Mouse (Mus musculus): ENCODE results near the gene 6330409D20Rik.

DNA sequence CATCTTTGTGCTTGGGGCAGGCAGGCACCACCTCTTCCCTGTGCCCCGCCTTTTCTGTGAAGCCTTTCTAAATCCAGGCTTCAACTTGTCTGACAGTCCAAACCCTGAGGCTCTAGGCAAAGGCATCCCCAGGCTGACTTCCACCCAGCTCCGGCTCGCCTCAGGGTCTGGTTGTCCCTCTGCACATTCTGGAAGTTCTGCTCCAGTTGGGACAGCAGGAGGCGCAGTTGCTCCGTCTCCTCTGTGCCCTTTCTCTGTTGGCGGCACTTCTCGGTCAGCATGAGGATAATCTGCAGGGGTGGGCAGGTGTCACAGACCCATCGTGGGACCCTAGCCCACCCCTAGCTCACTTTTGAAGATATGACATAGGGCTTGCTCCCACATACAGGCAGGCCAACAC is 38.3 kb upstream of the 6330409D20Rik start:
- TF ChIP-seq CTCF (IDR thresholded peaks at IDR 0.05; ENCODE audit: low read depth, low read length) (no peak), POLR2AphosphoS5 (IDR thresholded peaks at IDR 0.05; ENCODE audit: insufficient replicate concordance, low read depth, low read length) (no peak), GATA1 (IDR thresholded peaks at IDR 0.05; ENCODE audit: borderline replicate concordance, low read length) (no peak), TAL1 (conservative IDR thresholded peaks at IDR 0.05; ENCODE audit: low read depth, low read length) (no peak)
